Mouse (Mus musculus) megakaryocyte, embryonic 14.5 days (primary cell): ENCODE results near the gene Pbxip1.

Experiments
- FLI1 ChIP-seq: IDR thresholded peaks from 2 replicates; pipeline ENCODE4 v1.6.1; 2012; ENCODE audit warnings: low read length, inconsistent platforms, mixed read lengths
- GATA1 ChIP-seq: IDR thresholded peaks from 3 replicates; pipeline ENCODE4 v1.6.1; 2012; ENCODE audit warnings: mixed read lengths, low read length, inconsistent platforms, borderline replicate concordance

DNA sequence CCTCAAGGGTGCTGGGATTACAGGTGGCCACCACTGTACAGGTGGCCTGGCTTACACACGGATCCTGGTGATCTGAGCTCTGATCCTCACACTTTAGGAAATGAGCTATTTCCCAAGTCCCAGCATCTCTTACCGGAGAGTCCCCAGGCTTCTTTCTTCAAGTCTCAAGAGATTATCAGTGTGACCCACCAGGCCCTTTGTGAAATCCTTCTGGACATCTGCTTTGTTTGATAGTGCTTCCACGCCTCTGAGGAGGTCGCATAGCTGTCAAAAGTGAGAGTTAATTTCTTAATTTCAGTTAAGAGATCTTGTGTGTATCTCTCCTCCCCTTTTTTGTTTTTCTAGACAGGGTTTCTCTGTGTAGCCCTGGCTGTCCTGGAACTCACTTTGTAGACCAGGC, 10.6 kb upstream of the Pbxip1 start:
- TF ChIP-seq GATA1 (no peak), FLI1 (no peak)
